Mouse (Mus musculus): ENCODE results near the gene Sdhb.
A peak's percentile ranks its signal among the peaks of the same experiment; 100 is the strongest.

Gene Sdhb

GRCm38 (mm10) chr4:140975356-140975755 lies 14.4 kb downstream of the Sdhb start:
- no peak for DNase-seq (ENCODE audit: low spot score in 2 of 2)

GRCm38 (mm10) chr4:140977278-140977677 lies 16.3 kb downstream of the Sdhb start:
- no peak for DNase-seq (ENCODE audit: low spot score in 2 of 2)

- no peak for DNase-seq (ENCODE audit: low spot score in 2 of 2)
Measured at GRCm38 (mm10) chr4:140977886-140978692, 17.1 kb downstream of the Sdhb start.

- DNase-seq (ENCODE audit: low spot score in 2 of 2): no peak
Measured at GRCm38 (mm10) chr4:140981605-140982004, 20.6 kb downstream of the Sdhb start.

- DNase-seq (ENCODE audit: low spot score in 2 of 2): no peak
Measured at GRCm38 (mm10) chr4:140982808-140983207, 21.8 kb downstream of the Sdhb start.

GRCm38 (mm10) chr4:140983442-140983841 lies 22.4 kb downstream of the Sdhb start:
- peak in 1 of 2 experiments; percentile 49 for DNase-seq (ENCODE audit: low spot score in 2 of 2)

GRCm38 (mm10) chr4:140984544-140984943 lies 23.5 kb downstream of the Sdhb start:
- no peak for DNase-seq (ENCODE audit: low spot score in 2 of 2)

GRCm38 (mm10) chr4:140986024-140986710 lies 25.2 kb downstream of the Sdhb start:
- DNase-seq (ENCODE audit: low spot score in 2 of 2): no peak

GRCm38 (mm10) chr4:140986711-140987395 lies 25.9 kb downstream of the Sdhb start, which contains the start of gene Atp13a2:
TSS of gene Atp13a2 (plus strand) at chr4:140986873.
- peak; percentile 94 to 96 for DNase-seq (ENCODE audit: low spot score in 2 of 2)

- no peak for DNase-seq (ENCODE audit: low spot score in 2 of 2)
Measured at GRCm38 (mm10) chr4:140987476-140987875, 26.5 kb downstream of the Sdhb start.

GRCm38 (mm10) chr4:140988706-140989290 lies 27.8 kb downstream of the Sdhb start:
- DNase-seq (ENCODE audit: low spot score in 2 of 2): no peak

GRCm38 (mm10) chr4:140989447-140989846 lies 28.4 kb downstream of the Sdhb start:
- no peak for DNase-seq (ENCODE audit: low spot score in 2 of 2)

GRCm38 (mm10) chr4:140992215-140992614 lies 31.2 kb downstream of the Sdhb start:
- DNase-seq (ENCODE audit: low spot score in 2 of 2): no peak

GRCm38 (mm10) chr4:140993846-140994245 lies 32.8 kb downstream of the Sdhb start:
- DNase-seq (ENCODE audit: low spot score in 2 of 2): no peak

- DNase-seq (ENCODE audit: low spot score in 2 of 2): no peak
Measured at GRCm38 (mm10) chr4:140995811-140996210, 34.8 kb downstream of the Sdhb start.

- no peak for DNase-seq (ENCODE audit: low spot score in 2 of 2)
Measured at GRCm38 (mm10) chr4:140996812-140997211, 35.8 kb downstream of the Sdhb start.

- no peak for DNase-seq (ENCODE audit: low spot score in 2 of 2)
Measured at GRCm38 (mm10) chr4:141005983-141006382, 45.0 kb downstream of the Sdhb start.

- no peak for DNase-seq (ENCODE audit: low spot score in 2 of 2)
Measured at GRCm38 (mm10) chr4:141008028-141008427, 47.0 kb downstream of the Sdhb start.

- DNase-seq (ENCODE audit: low spot score in 2 of 2): no peak
Measured at GRCm38 (mm10) chr4:141010118-141010517, 49.1 kb downstream of the Sdhb start, which contains the start of gene Mfap2. TSS of gene Mfap2 (plus strand) at chr4:141010418.

- DNase-seq (ENCODE audit: low spot score in 2 of 2): no peak
Measured at GRCm38 (mm10) chr4:141010526-141010925, 49.5 kb downstream of the Sdhb start.

- DNase-seq (ENCODE audit: low spot score in 2 of 2): no peak
Measured at GRCm38 (mm10) chr4:141010941-141011429, 50.0 kb downstream of the Sdhb start.
